Mouse (Mus musculus) lung, embryonic 16.5 days (tissue): ENCODE results near the gene BC034090. TPM values are rescaled to one million over a fixed set of nuclear protein-coding genes. Genes with fewer than 3 reads are reported as not detected.

ENCODE experiments used
- ATAC-seq: fragments of 200-750 bp; cut with Nextera tagmentation; 2 replicates; pipeline ENCODE4 v1.8.0; 2017; ENCODE audit warnings: low read depth, mild to moderate bottlenecking, moderate library complexity
- H3K27ac ChIP-seq: fragments of 300-500 bp; sonication (generic); 2 replicates; pipeline ENCODE4 v1.5.1; 2014; ENCODE audit warnings: mild to moderate bottlenecking, control low read depth, low read length
- H3K27me3 ChIP-seq: fragments of 300-500 bp; sonication (generic); 2 replicates; pipeline ENCODE4 v1.6.1; 2014; ENCODE audit warnings: low read depth, low read length, mixed read lengths; ENCODE audit not compliant: control insufficient read depth, insufficient read depth
- H3K36me3 ChIP-seq: fragments of 300-500 bp; sonication (generic); 2 replicates; pipeline ENCODE4 v1.6.1; 2014; ENCODE audit warnings: low read length; ENCODE audit not compliant: control insufficient read depth, insufficient read depth
- H3K4me1 ChIP-seq: fragments of 300-500 bp; sonication (generic); replicated peaks from 2 replicates; pipeline ENCODE4 v1.6.1; 2014; ENCODE audit warnings: low read length, mixed read lengths; ENCODE audit not compliant: control insufficient read depth, insufficient read depth
- H3K4me2 ChIP-seq: fragments of 300-500 bp; sonication (generic); 2 replicates; pipeline ENCODE4 v1.6.1; 2014; ENCODE audit warnings: low read depth, low read length, control low read depth
- H3K4me3 ChIP-seq: fragments of 300-500 bp; sonication (generic); 2 replicates; pipeline ENCODE4 v1.5.1; 2014; ENCODE audit warnings: mild to moderate bottlenecking, low read length, control low read depth
- H3K9ac ChIP-seq: fragments of 300-500 bp; sonication (generic); 2 replicates; pipeline ENCODE4 v1.6.1; 2014; ENCODE audit warnings: low read length, control low read depth
- H3K9me3 ChIP-seq: fragments of 300-500 bp; sonication (generic); 2 replicates; pipeline ENCODE4 v1.6.1; 2016; ENCODE audit warnings: low read length; ENCODE audit not compliant: control insufficient read depth
- WGBS: fragments of 180-500 bp; shearing (Covaris S2); extraction: QIAGEN DNeasy Blood & Tissue Kit; methylation state at CpG from one replicate; pipeline ENCODE4 v1.1.7; 2014; 5-methylcytosine and 5-hydroxymethylcytosine counted together
- polyA plus RNA-seq: library from polyadenylated mRNA; unstranded; fragments of >200 nt; fragmentation: Nextera tagmentation; extraction: Ambion mirVana; gene quantifications from 2 replicates; pipeline ENCODE4 v1.2.1, GENCODE M21; 2015

BC034090 gene
- polyA plus RNA-seq, 1 experiment from 2014 or later = 4.4 TPM

GRCm38 (mm10) chr1:155204560-155205162, 39.6 kb downstream of the BC034090 start:
- Histone ChIP-seq H3K9ac (no peak overlapping the region), H3K27me3 (no peaks in the 10 kb centered on the region), H3K27ac (no peak overlapping the region), H3K36me3 (0 out of 2 replicates have a peak, but pooled peaks cover 2% of the 10 kb centered on the region), H3K9me3 (no peaks in the 10 kb centered on the region), H3K4me3 (no peak overlapping the region), H3K4me1 (peaks cover 27% of the 10 kb centered on the region), H3K4me2 (no peak overlapping the region)
- WGBS = 60% methylated on average over 8 of the region's 8 CpGs
- ATAC-seq = no peak

DNA sequence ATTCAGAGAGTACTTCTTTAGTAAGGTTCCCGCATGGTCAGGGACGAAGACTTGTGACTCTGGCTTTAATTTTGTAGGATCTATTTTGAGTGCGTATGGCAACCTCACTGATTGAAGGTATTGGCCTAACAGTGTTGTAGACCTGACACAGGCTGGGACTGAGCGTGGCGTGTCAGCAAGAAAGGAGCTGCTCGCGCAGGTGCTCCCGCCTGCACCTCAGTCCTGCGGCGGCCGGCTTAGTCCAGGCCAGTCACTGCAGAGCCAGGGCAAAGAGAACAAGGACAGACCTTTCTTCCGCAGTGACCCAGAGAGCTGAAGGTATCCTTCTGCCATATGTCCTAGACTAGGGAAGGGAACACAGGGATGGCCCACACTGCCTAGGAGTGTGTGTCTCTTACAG, 40.3 kb downstream of the BC034090 start:
- ATAC-seq = no peak
- no peaks in the 10 kb centered on the region for H3K9me3 ChIP-seq
- H3K9ac ChIP-seq = no peak overlapping the region
- 96% methylated on average over 12 of the region's 12 CpGs for WGBS
- H3K27me3 ChIP-seq = no peaks in the 10 kb centered on the region
- H3K4me1 ChIP-seq = peaks cover 31% of the 10 kb centered on the region
- no peak overlapping the region for H3K27ac ChIP-seq
- no peak overlapping the region for H3K4me3 ChIP-seq
- H3K4me2 ChIP-seq = no peak overlapping the region
- H3K36me3 ChIP-seq = 0 out of 2 replicates have a peak, but pooled peaks cover 2% of the 10 kb centered on the region

- H3K4me3 ChIP-seq = no peak overlapping the region
- H3K4me1 ChIP-seq = peaks cover 29% of the 10 kb centered on the region
- no peaks in the 10 kb centered on the region for H3K27me3 ChIP-seq
- H3K36me3 ChIP-seq = 0 out of 2 replicates have a peak, but pooled peaks cover 5% of the 10 kb centered on the region
- WGBS = 80% methylated on average over 7 of the region's 7 CpGs
- no peaks in the 10 kb centered on the region for H3K9me3 ChIP-seq
- no peak overlapping the region for H3K9ac ChIP-seq
- no peak overlapping the region for H3K27ac ChIP-seq
- ATAC-seq = no peak
- H3K4me2 ChIP-seq = no peak overlapping the region
These were observed 41.1 kb downstream of the BC034090 start for GRCm38 (mm10) chr1:155203101-155203500.

GRCm38 (mm10) chr1:155202472-155202871, 41.8 kb downstream of the BC034090 start:
- H3K9ac ChIP-seq = no peak overlapping the region
- no peaks in the 10 kb centered on the region for H3K27me3 ChIP-seq
- H3K27ac ChIP-seq = no peak overlapping the region
- no peak overlapping the region for H3K4me3 ChIP-seq
- H3K4me1 ChIP-seq = peaks cover 29% of the 10 kb centered on the region
- H3K9me3 ChIP-seq = no peaks in the 10 kb centered on the region
- 80% methylated on average over 5 of the region's 5 CpGs for WGBS
- ATAC-seq = no peak
- H3K36me3 ChIP-seq = 0 out of 2 replicates have a peak, but pooled peaks cover 5% of the 10 kb centered on the region
- H3K4me2 ChIP-seq = no peak overlapping the region

DNA sequence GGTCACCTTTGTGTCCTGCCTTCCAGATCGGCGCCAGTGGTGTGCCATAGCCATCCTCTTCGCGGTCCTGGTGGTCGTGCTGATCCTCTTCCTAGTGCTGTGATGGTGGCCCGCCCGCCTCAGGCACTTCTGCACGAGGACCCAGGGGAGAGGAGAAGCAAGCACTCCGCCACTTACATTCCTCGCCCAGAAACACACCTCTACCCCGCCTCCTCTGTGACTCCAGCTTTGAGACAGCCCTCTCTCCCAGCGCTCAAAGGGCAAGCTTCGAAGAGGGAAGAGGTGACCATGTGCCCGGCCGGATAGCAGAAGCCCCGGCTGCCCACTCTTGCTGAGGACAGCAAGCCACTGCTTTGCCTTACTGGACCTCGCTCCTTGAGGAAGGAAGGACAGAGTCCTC, 42.3 kb downstream of the BC034090 start:
- H3K36me3 ChIP-seq = 0 out of 2 replicates have a peak, but pooled peaks cover 5% of the 10 kb centered on the region
- no peak overlapping the region for H3K4me2 ChIP-seq
- H3K9ac ChIP-seq = no peak overlapping the region
- peaks cover 29% of the 10 kb centered on the region for H3K4me1 ChIP-seq
- H3K27me3 ChIP-seq = no peaks in the 10 kb centered on the region
- 77% methylated on average over 17 of the region's 17 CpGs for WGBS
- ATAC-seq = peak; percentile 60
- no peak overlapping the region for H3K27ac ChIP-seq
- H3K4me3 ChIP-seq = no peak overlapping the region
- no peaks in the 10 kb centered on the region for H3K9me3 ChIP-seq

- Histone ChIP-seq H3K36me3 (0 out of 2 replicates have a peak, but pooled peaks cover 5% of the 10 kb centered on the region), H3K4me2 (no peak overlapping the region), H3K27me3 (no peaks in the 10 kb centered on the region), H3K27ac (no peak overlapping the region), H3K9ac (no peak overlapping the region), H3K4me1 (peaks cover 29% of the 10 kb centered on the region), H3K9me3 (no peaks in the 10 kb centered on the region), H3K4me3 (no peak overlapping the region)
- peak; percentile 17 for ATAC-seq
- WGBS = 41% methylated on average over 4 of the region's 4 CpGs
These were observed 42.8 kb downstream of the BC034090 start for GRCm38 (mm10) chr1:155201373-155201879.

DNA sequence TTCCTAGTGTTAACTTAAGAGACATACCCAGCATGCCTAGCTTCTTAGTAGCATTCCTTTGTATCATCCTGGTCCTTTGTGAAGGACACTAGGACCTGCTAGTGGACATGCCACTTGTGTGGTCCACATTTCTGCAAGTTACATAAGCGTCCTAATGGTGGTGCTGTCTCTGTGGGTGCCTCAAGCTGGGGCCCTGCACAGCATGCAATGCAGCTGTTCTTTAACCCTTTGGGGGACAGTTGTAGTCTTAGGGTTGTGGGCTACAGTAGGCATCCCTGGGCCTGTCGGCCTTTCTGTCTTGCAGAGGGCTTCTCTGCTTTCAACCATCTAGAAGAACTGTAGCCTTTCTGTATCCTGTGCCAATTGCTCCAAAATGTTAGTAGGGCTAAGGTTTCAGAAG, 43.3 kb downstream of the BC034090 start:
- Histone ChIP-seq H3K4me2 (no peak overlapping the region), H3K27ac (no peak overlapping the region), H3K27me3 (no peaks in the 10 kb centered on the region), H3K36me3 (0 out of 2 replicates have a peak, but pooled peaks cover 5% of the 10 kb centered on the region), H3K4me3 (no peak overlapping the region), H3K9ac (no peak overlapping the region), H3K9me3 (no peaks in the 10 kb centered on the region), H3K4me1 (peaks cover 29% of the 10 kb centered on the region)
- ATAC-seq = no peak
- WGBS = 61% methylated on average over 2 of the region's 2 CpGs

DNA sequence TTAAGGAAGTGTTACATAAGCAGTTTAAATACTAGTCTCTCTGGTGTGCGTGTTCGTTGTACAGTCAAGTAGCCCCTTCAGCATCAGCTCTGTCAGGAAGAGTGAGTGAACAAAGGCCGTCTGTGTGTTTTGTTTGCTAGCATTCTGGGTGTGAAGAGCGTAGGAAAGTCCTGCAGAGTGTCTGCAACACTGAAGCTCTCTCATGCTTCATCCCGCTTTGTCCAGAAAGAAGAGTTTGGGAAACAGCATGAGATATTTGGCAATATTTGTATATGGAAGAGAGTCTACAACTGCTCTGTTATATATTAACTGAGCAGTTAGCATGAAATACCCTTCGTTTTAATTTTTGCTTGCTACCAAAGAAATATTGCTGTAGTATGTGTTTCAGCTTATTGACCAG, 44.7 kb downstream of the BC034090 start:
- peak; percentile 39; the same call in 1 of the 2 replicates for ATAC-seq
- Histone ChIP-seq H3K4me3 (no peak overlapping the region), H3K27ac (peak overlapping the region; percentile 26; the same call in 1 of the 2 replicates)

DNA sequence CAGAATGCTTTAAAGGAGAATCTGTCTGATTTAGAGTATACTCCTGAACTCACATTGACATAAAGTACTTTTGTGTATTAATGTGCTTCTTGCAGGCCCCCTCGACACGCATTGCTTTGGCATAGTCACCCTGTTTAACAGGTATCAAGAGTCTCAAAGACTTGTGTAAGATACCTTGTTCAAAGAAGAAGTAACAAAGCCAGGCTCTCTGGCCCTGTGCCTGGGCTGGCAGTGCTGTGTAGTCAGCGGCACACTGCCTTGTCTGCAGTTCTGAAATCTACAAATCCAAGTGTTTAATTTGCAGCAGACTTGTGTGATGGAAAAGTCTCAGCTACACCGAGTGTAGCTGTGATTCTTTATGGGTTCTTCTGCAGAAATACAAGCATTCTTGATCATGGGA, 47.6 kb downstream of the BC034090 start:
- peak; percentile 73 for ATAC-seq
- H3K27ac ChIP-seq = no peak overlapping the region
- WGBS = 54% methylated on average over 4 of the region's 4 CpGs
- peaks cover 16% of the 10 kb centered on the region for H3K4me1 ChIP-seq
- peaks cover 5% of the 10 kb centered on the region; the same call in 1 of the 2 replicates for H3K36me3 ChIP-seq
- H3K4me2 ChIP-seq = no peak overlapping the region
- H3K9me3 ChIP-seq = no peaks in the 10 kb centered on the region
- H3K9ac ChIP-seq = no peak overlapping the region
- no peaks in the 10 kb centered on the region for H3K27me3 ChIP-seq
- no peak overlapping the region for H3K4me3 ChIP-seq

More for the DNA sequence above, 44.7 kb downstream of the BC034090 start:
- H3K27me3 ChIP-seq = no peaks in the 10 kb centered on the region
- 0 out of 2 replicates have a peak, but pooled peaks cover 5% of the 10 kb centered on the region for H3K36me3 ChIP-seq
- peaks cover 19% of the 10 kb centered on the region for H3K4me1 ChIP-seq
- H3K9me3 ChIP-seq = no peaks in the 10 kb centered on the region
- no peak overlapping the region for H3K4me2 ChIP-seq
- 59% methylated on average over 6 of the region's 6 CpGs for WGBS
- H3K9ac ChIP-seq = no peak overlapping the region
